9 mouse cellular contexts compared by ENCODE assay signal in the genomic region with DNA sequence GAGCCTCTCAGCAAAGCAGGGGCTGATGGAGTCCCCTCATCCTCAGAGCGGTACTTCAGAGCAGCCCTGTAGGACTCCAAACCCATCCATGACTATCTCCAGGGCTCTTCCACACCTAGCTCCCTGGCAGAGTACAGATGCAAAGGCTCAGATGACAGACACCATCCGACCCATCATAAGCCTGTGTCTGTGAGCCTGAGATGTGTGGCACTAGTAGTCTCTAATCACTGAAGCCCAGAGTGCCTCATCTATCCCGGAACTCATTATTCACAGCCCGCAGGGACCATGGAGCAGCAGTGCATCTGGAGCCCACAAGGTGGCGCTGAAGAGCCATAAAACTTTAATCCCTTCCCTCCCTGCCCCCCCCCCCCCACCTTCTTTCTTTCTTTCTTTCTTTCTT. TPM values are rescaled to one million over a fixed set of nuclear protein-coding genes. Genes with fewer than 3 reads are reported as not detected.
DNase-seq lines count a peak whose midpoint lies in the region; ATAC-seq and TF ChIP-seq lines count a peak whose summit lies in the region.
"Had no signal": no experiment of that assay in that cellular context is flagged by ENCODE, and none has a peak within 500 bp of the region (broad histone marks: within the 10 kb centered on the region; RNA-seq: fewer than 3 reads in every experiment).

No protein-coding gene starts in this region.

- H3K4me3 ChIP-seq in kidney, embryonic 15.5 days (replicated peaks): no peak overlapping the region
- no peak overlapping the region for H3K4me3 ChIP-seq in cortical plate, adult 2 months (ENCODE audit: insufficient read depth, low read length)
- H3K4me3 ChIP-seq in kidney, embryonic 14.5 days (ENCODE audit: low read length): no peak overlapping the region
- H3K4me3 ChIP-seq in liver, adult 2 months (ENCODE audit: insufficient read depth, low read depth, low read length): no peak overlapping the region
- H3K4me3 ChIP-seq: megakaryocyte, embryonic 14.5 days had no signal

- peak; percentile 65 for DNase-seq in kidney, adult 11 months
- peak; percentile 46 for DNase-seq in gastrocnemius, postnatal 25 days
- DNase-seq in liver, adult 2 months (ENCODE audit: extremely low read depth, low read depth, low spot score): peak; percentile 21
- peak; percentile 91 for DNase-seq in naive thymus-derived CD4-positive, alpha-beta T cell, adult 2 months (ENCODE audit: low read depth)
- DNase-seq in splenic B cell, adult 2 months (ENCODE audit: low read depth, low spot score): peak; percentile 87

- no peaks in the 10 kb centered on the region for H3K27me3 ChIP-seq in kidney, embryonic 15.5 days
- no peaks in the 10 kb centered on the region for H3K27me3 ChIP-seq in kidney, embryonic 14.5 days (ENCODE audit: control insufficient read depth, insufficient read depth, low read length)
- no peaks in the 10 kb centered on the region for H3K27me3 ChIP-seq in liver, adult 2 months (ENCODE audit: control insufficient read depth, insufficient read depth, low read length)
- no peaks in the 10 kb centered on the region for H3K27me3 ChIP-seq in splenic B cell, adult 2 months (ENCODE audit: control insufficient read depth, insufficient read depth, low read length, poor library complexity, severe bottlenecking)

- TF ChIP-seq POLR2A in cortical plate, adult 2 months (IDR thresholded peaks at IDR 0.05; ENCODE audit: extremely low read depth, insufficient read depth, low read length): no peak
- no peak for TF ChIP-seq POLR2A in liver, adult 2 months (IDR thresholded peaks at IDR 0.05; ENCODE audit: extremely low read depth, insufficient read depth, low read length)

- H3K79me2 ChIP-seq in liver, adult 2 months (ENCODE audit: control insufficient read depth, insufficient read depth, low read length): no peaks in the 10 kb centered on the region

- H3K9me3 ChIP-seq in kidney, embryonic 15.5 days (replicated peaks): no peaks in the 10 kb centered on the region
- H3K9me3 ChIP-seq in kidney, embryonic 14.5 days (ENCODE audit: control insufficient read depth, low read length): no peaks in the 10 kb centered on the region
- H3K9me3 ChIP-seq: megakaryocyte, embryonic 14.5 days had no signal

- H3K4me1 ChIP-seq in kidney, embryonic 15.5 days: peaks cover 4% of the 10 kb centered on the region; the same call in 1 of the 2 replicates
- no peaks in the 10 kb centered on the region for H3K4me1 ChIP-seq in cortical plate, adult 2 months (ENCODE audit: control insufficient read depth, insufficient read depth, low read length)
- no peaks in the 10 kb centered on the region for H3K4me1 ChIP-seq in kidney, embryonic 14.5 days (ENCODE audit: control insufficient read depth, insufficient read depth, low read length)
- H3K4me1 ChIP-seq in liver, adult 2 months (ENCODE audit: control insufficient read depth, insufficient read depth, low read length): no peaks in the 10 kb centered on the region

- ATAC-seq in kidney, embryonic 15.5 days (replicated peaks; ENCODE audit: low FRiP score): no peak
- ATAC-seq in kidney, embryonic 14.5 days (ENCODE audit: low FRiP score, low TSS enrichment): peak; percentile 36

- 18% methylated on average over 5 of the region's 5 CpGs for WGBS in kidney, embryonic 15.5 days
- WGBS in kidney, embryonic 14.5 days: 16% methylated on average over 5 of the region's 5 CpGs
- WGBS in liver, adult 2 months: 18% methylated on average over 5 of the region's 5 CpGs

- H3K4me2 ChIP-seq in kidney, embryonic 15.5 days: no peak overlapping the region
- no peak overlapping the region for H3K4me2 ChIP-seq in kidney, embryonic 14.5 days (replicated peaks; ENCODE audit: low read depth, low read length)

- peak; percentile 53 for TF ChIP-seq CTCF in cortical plate, adult 2 months (IDR thresholded peaks at IDR 0.05; ENCODE audit: extremely low read depth, insufficient read depth, low read length)
- peak; percentile 84 for TF ChIP-seq CTCF in liver, adult 2 months (IDR thresholded peaks at IDR 0.05; ENCODE audit: low read depth, low read length)

- no peak overlapping the region for H3K9ac ChIP-seq in kidney, embryonic 15.5 days
- H3K9ac ChIP-seq in kidney, embryonic 14.5 days (ENCODE audit: low read depth, low read length): no peak overlapping the region
- H3K9ac ChIP-seq in liver, adult 2 months (ENCODE audit: low read depth, low read length): no peak overlapping the region

- no peak overlapping the region for H3K27ac ChIP-seq in kidney, embryonic 15.5 days
- no peak overlapping the region for H3K27ac ChIP-seq in cortical plate, adult 2 months (ENCODE audit: insufficient read depth, low read length)
- no peak overlapping the region for H3K27ac ChIP-seq in kidney, embryonic 14.5 days (ENCODE audit: low read depth, low read length)
- no peak overlapping the region for H3K27ac ChIP-seq in liver, adult 2 months (replicated peaks; ENCODE audit: insufficient read depth, low read depth, low read length)

- H3K36me3 ChIP-seq in kidney, embryonic 15.5 days: peaks cover 4% of the 10 kb centered on the region
- H3K36me3 ChIP-seq in kidney, embryonic 14.5 days (ENCODE audit: control insufficient read depth, insufficient read depth, low read length): peaks cover 10% of the 10 kb centered on the region; the same call in 1 of the 2 replicates
- no peaks in the 10 kb centered on the region for H3K36me3 ChIP-seq in liver, adult 2 months (ENCODE audit: control insufficient read depth, insufficient read depth, low read length)
- H3K36me3 ChIP-seq in splenic B cell, adult 2 months (ENCODE audit: control insufficient read depth, insufficient read depth, low read length, poor library complexity, severe bottlenecking): no peaks in the 10 kb centered on the region; the same call in 1 of the 2 replicates

RNA-seq across cellular contexts. Expression of a gene that starts 17.4 kb away (rescaled TPM):
- polyA plus RNA-seq in kidney, embryonic 15.5 days (2015; fragmentation: Nextera tagmentation; extraction: Ambion mirVana): 22.5 and 28.9 TPM in 2 replicates
- 83.3 and 84.0 TPM in 2 replicates for polyA plus RNA-seq in cortical plate, adult 2 months (2012; rRNA removed)
- 1 to 10 TPM in 1 of 2 experiments, under 1 TPM in 1; 0.97 to 1.9 TPM for total RNA-seq in gastrocnemius, postnatal 25 days (2021)
- polyA plus RNA-seq in kidney, embryonic 14.5 days (2014; fragmentation: Nextera tagmentation; extraction: Ambion mirVana): 26.1 and 28.0 TPM in 2 replicates
- 0.46 and 0.94 TPM in 2 replicates for total RNA-seq in liver, adult 2 months (2014; rRNA removed)
- 0.87 and 2.0 TPM in 2 replicates for polyA plus RNA-seq in liver, adult 2 months (2012; rRNA removed)

RNA-seq across cellular contexts. Expression of a gene that starts 29.5 kb away (rescaled TPM):
- 14.1 and 18.2 TPM in 2 replicates for polyA plus RNA-seq in kidney, embryonic 15.5 days (2015; fragmentation: Nextera tagmentation; extraction: Ambion mirVana)
- 10.8 and 11.5 TPM in 2 replicates for polyA plus RNA-seq in cortical plate, adult 2 months (2012; rRNA removed)
- 1 to 10 TPM; 3.2 to 3.4 TPM for total RNA-seq in gastrocnemius, postnatal 25 days (2021)
- polyA plus RNA-seq in kidney, embryonic 14.5 days (2014; fragmentation: Nextera tagmentation; extraction: Ambion mirVana): 8.5 and 13.0 TPM in 2 replicates
- total RNA-seq in liver, adult 2 months (2014; rRNA removed): 4.3 and 5.0 TPM in 2 replicates
- polyA plus RNA-seq in liver, adult 2 months (2012; rRNA removed): 10.5 and 12.5 TPM in 2 replicates

RNA-seq across cellular contexts. Expression of a gene that starts 51.6 kb away (rescaled TPM):
- polyA plus RNA-seq in kidney, embryonic 15.5 days (2015; fragmentation: Nextera tagmentation; extraction: Ambion mirVana): 0.04 and 0.08 TPM in 2 replicates
- polyA plus RNA-seq in cortical plate, adult 2 months (2012; rRNA removed): 0.48 and 0.57 TPM in 2 replicates
- total RNA-seq in gastrocnemius, postnatal 25 days (2021): under 1 TPM; 0.13 to 0.23 TPM
- polyA plus RNA-seq in kidney, embryonic 14.5 days (2014; fragmentation: Nextera tagmentation; extraction: Ambion mirVana): 0.05 and 0.09 TPM in 2 replicates
- 0.83 and 1.1 TPM in 2 replicates for total RNA-seq in liver, adult 2 months (2014; rRNA removed)
- 0.92 and 1.4 TPM in 2 replicates for polyA plus RNA-seq in liver, adult 2 months (2012; rRNA removed)

Comparison
In these comparisons a context has a peak if more than half of its experiments do, and no peak if none do; other contexts are left out.
1. DNase-seq: peak in every context shown above with its lines; median percentile 91 in naive thymus-derived CD4-positive, alpha-beta T cell, adult 2 months; 87 in splenic B cell, adult 2 months; 65 in kidney, adult 11 months; 46 in gastrocnemius, postnatal 25 days; 21 in liver, adult 2 months.